Mouse (Mus musculus): ENCODE data around the gene Actr5.

DNA sequence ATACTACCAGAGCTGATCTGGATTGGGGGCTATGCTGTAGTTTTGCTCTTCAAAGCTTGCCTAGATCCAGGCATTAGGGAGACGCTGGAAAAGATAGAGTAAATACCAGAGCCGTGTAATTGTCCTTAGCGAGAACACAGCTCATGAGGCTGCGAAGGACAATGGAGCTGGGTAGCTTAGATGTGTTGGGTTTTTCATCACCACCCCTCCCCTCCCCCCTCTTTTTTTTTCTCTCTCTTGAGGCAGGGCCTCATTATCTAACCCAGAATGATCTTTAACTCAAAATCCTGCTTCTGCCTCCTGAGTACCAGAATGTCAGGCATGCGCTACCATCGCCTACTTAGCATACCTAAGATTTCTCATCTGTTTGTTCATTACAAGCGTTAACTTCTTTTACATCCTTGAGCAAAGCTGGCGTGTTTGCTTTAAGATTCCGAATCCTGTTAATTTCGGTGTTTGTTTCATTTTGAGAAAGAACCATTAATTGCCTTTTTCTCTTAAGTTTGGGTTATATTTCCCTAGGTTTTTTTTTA lies 55.7 kb downstream of the Actr5 start:
- TF ChIP-seq CTCF (IDR thresholded peaks at IDR 0.05; ENCODE audit: control insufficient read depth, insufficient read depth, insufficient replicate concordance, low read depth, low read length) (no peak), POLR2A (IDR thresholded peaks at IDR 0.05; ENCODE audit: control insufficient read depth, low read depth, low read length) (no peak)
